Mouse (Mus musculus): ENCODE data around the gene Ptprcap. TPM values are rescaled to one million over a fixed set of nuclear protein-coding genes. Genes with fewer than 3 reads are reported as not detected.

Ptprcap gene
- polyA plus RNA-seq, 1 experiment from 2014 or later = 0.63 TPM

DNA sequence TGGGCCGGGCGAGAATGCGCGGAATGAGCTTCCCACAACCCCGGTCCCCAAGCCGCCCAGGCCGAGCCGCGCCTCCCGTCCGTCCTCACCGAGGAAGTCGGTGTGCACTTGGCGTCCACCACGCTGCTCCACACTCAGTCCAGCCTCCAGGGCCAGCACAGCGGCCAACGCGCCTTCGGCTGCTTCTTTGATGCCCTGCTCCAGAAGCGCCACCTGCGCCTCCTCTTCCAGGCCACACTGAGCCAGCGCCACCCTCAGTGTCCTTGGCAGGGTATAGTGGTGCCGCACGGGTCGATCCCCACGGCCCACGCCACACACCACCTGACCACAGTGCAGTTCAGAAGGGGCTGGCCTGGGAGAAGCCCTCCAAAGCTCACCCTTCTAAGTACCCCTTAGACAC lies 16.4 kb downstream of the Ptprcap start:
- Histone ChIP-seq H3K9me3 (ENCODE audit: control insufficient read depth, low read length) (no peaks in the 10 kb centered on the region), H3K4me1 (ENCODE audit: control insufficient read depth, insufficient read depth, low read depth, low read length) (peaks cover 5% of the 10 kb centered on the region), H3K9ac (ENCODE audit: low read depth, low read length) (peak overlapping the region; percentile 89), H3K4me3 (ENCODE audit: low read length) (peak overlapping the region; percentile 53), H3K27me3 (replicated peaks; ENCODE audit: control insufficient read depth, insufficient read depth, low read length) (no peaks in the 10 kb centered on the region), H3K27ac (ENCODE audit: low read depth, low read length) (peak overlapping the region; percentile 94), H3K36me3 (ENCODE audit: control insufficient read depth, insufficient read depth, low read length) (no peaks in the 10 kb centered on the region), H3K4me2 (ENCODE audit: low read length) (peak overlapping the region; percentile 94)
- 4% methylated on average over 25 of the region's 27 CpGs for WGBS
- ATAC-seq = peak; percentile 55

DNA sequence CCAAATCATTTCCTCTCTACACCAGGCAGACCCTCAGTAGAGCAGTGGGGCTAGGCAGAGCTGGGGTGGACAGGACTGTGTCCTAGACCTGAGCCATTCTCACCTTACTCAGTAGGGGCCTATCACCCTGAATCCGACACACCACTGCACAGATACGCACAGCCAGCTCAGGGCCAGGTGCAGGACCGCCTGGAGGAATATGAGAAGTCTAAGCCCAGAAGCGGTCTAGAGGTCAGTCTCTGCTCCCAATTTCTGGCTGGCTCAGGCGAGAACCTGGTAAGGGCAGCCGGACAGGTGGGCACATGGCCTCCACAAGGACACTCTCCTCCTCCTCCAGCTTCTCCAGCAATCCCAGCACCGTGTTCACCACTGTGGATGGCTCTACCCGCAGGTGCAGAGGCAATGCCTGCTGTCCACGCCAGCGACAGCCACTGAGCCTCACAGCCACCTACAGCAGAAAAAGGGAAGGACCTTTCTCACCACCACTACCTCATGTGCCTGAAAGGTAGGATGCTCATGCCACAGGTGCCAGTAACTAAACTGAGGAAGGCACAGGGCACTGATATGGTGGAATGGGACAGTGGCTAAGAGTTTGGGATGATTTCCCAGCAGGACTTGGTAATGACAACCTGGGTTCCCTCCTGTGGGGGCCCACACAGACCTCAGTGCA lies 17.5 kb downstream of the Ptprcap start:
- 90% methylated on average over 10 of the region's 10 CpGs for WGBS

DNA sequence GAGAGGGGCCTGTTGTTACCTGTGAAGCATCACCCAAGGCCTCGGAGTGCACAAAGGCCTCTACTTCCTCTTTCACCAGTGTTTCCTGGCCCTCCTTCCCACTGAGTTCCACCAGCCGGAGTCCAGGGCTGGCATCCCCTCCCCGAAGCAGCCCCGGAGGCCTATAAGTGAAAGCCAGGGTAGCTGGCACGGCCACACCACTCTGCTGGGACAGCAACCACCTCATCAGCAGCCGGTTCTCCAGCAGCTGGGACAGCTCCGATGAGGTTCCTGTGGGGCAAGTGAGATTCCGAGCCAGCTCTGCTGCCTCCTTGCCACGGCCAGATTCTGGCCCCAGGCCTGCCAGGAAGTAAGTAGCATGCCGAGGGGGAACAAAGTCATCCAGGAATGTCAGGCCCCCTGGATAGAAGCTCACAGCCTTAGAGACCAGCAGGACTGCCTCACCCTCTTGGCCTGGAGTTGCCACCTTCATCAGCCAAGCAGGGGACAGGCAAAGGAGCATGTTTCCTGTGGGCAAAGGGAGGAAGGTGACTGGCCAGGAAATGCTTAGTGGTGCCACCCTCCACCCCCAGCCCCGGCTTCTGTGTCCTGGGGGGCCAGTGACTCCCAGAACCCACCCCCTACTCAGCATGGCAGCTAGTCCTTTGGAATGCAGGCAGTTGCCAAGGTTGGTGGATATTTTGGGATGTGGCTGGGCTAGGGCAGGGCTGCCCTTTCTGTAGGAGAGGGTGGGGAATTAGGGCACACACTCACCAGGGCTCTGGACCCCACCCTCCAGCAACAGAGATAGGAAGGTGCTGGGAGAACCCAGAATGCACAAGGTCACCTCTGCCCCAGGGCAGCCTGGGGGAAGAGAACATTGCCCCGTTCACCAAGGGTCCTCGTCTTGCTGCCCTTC lies 18.2 kb downstream of the Ptprcap start:
- Histone ChIP-seq H3K27ac (ENCODE audit: low read depth, low read length) (no peak overlapping the region), H3K9ac (ENCODE audit: low read depth, low read length) (peak overlapping the region; percentile 38), H3K4me3 (ENCODE audit: low read length) (no peak overlapping the region), H3K4me2 (ENCODE audit: low read length) (no peak overlapping the region; the same call in 1 of the 2 replicates), H3K36me3 (ENCODE audit: control insufficient read depth, insufficient read depth, low read length) (no peaks in the 10 kb centered on the region), H3K27me3 (replicated peaks; ENCODE audit: control insufficient read depth, insufficient read depth, low read length) (no peaks in the 10 kb centered on the region), H3K4me1 (ENCODE audit: control insufficient read depth, insufficient read depth, low read depth, low read length) (peaks cover 11% of the 10 kb centered on the region), H3K9me3 (ENCODE audit: control insufficient read depth, low read length) (no peaks in the 10 kb centered on the region)
- WGBS = 64% methylated on average over 13 of the region's 13 CpGs
- ATAC-seq = no peak

More for the DNA sequence above, 17.5 kb downstream of the Ptprcap start:
- Histone ChIP-seq H3K9ac (ENCODE audit: low read depth, low read length) (no peak overlapping the region), H3K27me3 (replicated peaks; ENCODE audit: control insufficient read depth, insufficient read depth, low read length) (no peaks in the 10 kb centered on the region), H3K4me1 (ENCODE audit: control insufficient read depth, insufficient read depth, low read depth, low read length) (peaks cover 11% of the 10 kb centered on the region), H3K9me3 (ENCODE audit: control insufficient read depth, low read length) (no peaks in the 10 kb centered on the region), H3K4me2 (ENCODE audit: low read length) (no peak overlapping the region), H3K27ac (ENCODE audit: low read depth, low read length) (no peak overlapping the region), H3K4me3 (ENCODE audit: low read length) (no peak overlapping the region), H3K36me3 (ENCODE audit: control insufficient read depth, insufficient read depth, low read length) (no peaks in the 10 kb centered on the region)
- no peak for ATAC-seq

DNA sequence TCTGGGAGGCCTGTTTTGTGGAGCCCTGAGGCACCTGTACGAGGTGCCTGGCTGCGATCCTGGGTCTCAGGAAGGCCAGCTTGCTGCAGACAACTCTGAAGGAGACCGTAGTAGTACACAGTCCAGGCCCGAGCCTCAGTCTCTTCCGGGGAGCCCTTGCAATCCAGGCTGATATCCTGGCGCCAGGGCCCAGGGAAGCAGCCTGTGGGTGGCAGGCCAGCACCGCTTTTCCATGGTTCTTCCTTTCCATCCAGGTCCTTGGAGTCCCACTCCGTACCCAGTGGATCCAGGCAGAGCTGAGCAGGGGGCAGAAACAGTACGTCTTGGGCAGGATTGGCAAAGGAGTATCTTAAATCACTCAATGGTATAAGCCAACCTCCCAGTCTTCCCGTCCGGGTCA lies 19.5 kb downstream of the Ptprcap start:
- H3K4me2 ChIP-seq (ENCODE audit: low read length) = no peak overlapping the region
- no peak overlapping the region for H3K27ac ChIP-seq (ENCODE audit: low read depth, low read length)
- no peak overlapping the region; the same call in 1 of the 2 replicates for H3K9ac ChIP-seq (ENCODE audit: low read depth, low read length)
- no peak overlapping the region for H3K4me3 ChIP-seq (ENCODE audit: low read length)
- WGBS = 61% methylated on average over 11 of the region's 11 CpGs
- peaks cover 11% of the 10 kb centered on the region for H3K4me1 ChIP-seq (ENCODE audit: control insufficient read depth, insufficient read depth, low read depth, low read length)
- ATAC-seq = no peak
- H3K36me3 ChIP-seq (ENCODE audit: control insufficient read depth, insufficient read depth, low read length) = no peaks in the 10 kb centered on the region
- H3K27me3 ChIP-seq (replicated peaks; ENCODE audit: control insufficient read depth, insufficient read depth, low read length) = no peaks in the 10 kb centered on the region
- H3K9me3 ChIP-seq (ENCODE audit: control insufficient read depth, low read length) = no peaks in the 10 kb centered on the region

DNA sequence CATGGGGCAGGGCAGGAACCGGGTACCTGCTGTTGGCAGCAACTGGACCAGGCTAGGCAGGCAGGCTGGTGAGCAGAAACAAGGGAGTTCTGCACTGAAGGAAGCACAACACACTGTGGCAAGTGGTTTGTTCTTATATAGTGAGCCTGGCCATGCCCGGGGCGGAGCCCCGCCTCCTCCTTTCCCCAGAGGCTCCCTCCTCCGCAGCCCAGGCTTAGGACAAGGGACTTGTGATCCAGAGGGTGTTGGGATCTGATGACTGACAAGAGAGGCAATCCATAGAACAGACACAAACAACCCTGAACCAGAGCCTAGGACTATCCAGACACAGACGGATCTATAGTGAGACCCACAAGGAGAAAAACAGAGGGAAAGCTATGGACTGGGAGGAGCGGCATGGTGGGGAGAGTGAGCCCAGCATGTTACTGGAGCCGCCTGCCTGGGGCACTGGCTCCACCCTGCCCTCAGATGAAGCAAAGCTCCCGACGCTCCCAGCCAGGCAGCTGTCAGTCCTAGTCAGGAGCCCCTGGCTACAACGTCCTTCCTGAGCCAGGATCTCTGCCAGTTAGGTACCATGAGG lies 22.1 kb downstream of the Ptprcap start, which contains the start of gene Carns1:
Gene Carns1, minus strand, starts transcription at position 112 of the 580 bp plus-strand sequence.
- Histone ChIP-seq H3K27me3 (replicated peaks; ENCODE audit: control insufficient read depth, insufficient read depth, low read length) (no peaks in the 10 kb centered on the region), H3K4me3 (ENCODE audit: low read length) (no peak within 1 kb of the TSS), H3K4me1 (ENCODE audit: control insufficient read depth, insufficient read depth, low read depth, low read length) (peaks cover 6% of the 10 kb centered on the region), H3K36me3 (ENCODE audit: control insufficient read depth, insufficient read depth, low read length) (no peaks in the 10 kb centered on the region), H3K9ac (ENCODE audit: low read depth, low read length) (peak within 1 kb of the TSS; percentile 35; the same call in 1 of the 2 replicates), H3K27ac (ENCODE audit: low read depth, low read length) (no peak within 1 kb of the TSS), H3K9me3 (ENCODE audit: control insufficient read depth, low read length) (no peaks in the 10 kb centered on the region), H3K4me2 (ENCODE audit: low read length) (peak within 1 kb of the TSS; percentile 37)
- WGBS = 6% methylated on average over 11 of the region's 11 CpGs
- ATAC-seq = no peak

DNA sequence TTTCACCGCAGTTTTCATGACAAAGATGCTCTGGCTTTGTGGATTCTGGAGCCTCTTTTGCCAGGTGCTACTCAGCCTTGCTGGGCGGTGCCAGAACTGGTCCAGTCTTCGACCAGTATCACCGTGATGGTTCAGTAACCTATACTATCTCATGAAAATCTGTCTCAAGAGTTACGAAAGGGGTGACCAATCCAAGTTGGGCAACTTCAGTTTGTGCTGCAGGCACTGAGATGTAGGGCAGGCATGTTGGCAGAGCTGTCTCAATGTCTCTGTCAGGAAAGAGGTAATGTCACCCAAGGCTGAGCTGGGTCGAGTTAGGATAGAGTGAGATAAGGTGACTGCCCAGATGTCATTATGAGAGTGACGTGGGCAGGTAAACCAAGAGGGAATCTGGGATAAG lies 27.0 kb downstream of the Ptprcap start:
- H3K9ac ChIP-seq (ENCODE audit: low read depth, low read length) = no peak overlapping the region
- no peak for ATAC-seq
- H3K4me3 ChIP-seq (ENCODE audit: low read length) = no peak overlapping the region
- H3K9me3 ChIP-seq (ENCODE audit: control insufficient read depth, low read length) = no peaks in the 10 kb centered on the region
- no peaks in the 10 kb centered on the region for H3K36me3 ChIP-seq (ENCODE audit: control insufficient read depth, insufficient read depth, low read length)
- H3K4me1 ChIP-seq (ENCODE audit: control insufficient read depth, insufficient read depth, low read depth, low read length) = peaks cover 7% of the 10 kb centered on the region
- no peaks in the 10 kb centered on the region for H3K27me3 ChIP-seq (replicated peaks; ENCODE audit: control insufficient read depth, insufficient read depth, low read length)
- H3K27ac ChIP-seq (ENCODE audit: low read depth, low read length) = no peak overlapping the region
- no peak overlapping the region for H3K4me2 ChIP-seq (ENCODE audit: low read length)
- WGBS = 92% methylated on average over 7 of the region's 7 CpGs

DNA sequence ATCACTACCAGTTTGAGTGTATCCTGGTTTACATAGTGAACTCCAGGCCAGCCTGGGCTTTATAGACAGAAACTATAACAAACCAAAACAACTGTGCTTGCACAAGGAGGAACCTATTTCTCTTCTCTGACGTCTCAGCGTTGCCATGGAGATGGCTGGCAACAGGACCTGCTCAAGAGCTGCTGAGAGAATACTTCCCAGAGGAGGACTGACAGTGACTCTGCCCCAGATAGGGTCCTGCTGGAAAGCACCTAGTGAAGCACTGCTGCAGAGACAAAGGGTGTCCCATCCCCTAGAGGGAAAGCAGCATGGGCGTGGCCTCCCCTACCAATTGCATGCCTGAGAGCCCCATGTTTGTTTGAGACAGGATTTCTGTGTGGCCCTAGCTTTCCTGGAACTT lies 28.5 kb downstream of the Ptprcap start:
- H3K4me1 ChIP-seq (ENCODE audit: control insufficient read depth, insufficient read depth, low read depth, low read length) = peaks cover 5% of the 10 kb centered on the region
- H3K9me3 ChIP-seq (ENCODE audit: control insufficient read depth, low read length) = no peaks in the 10 kb centered on the region
- no peak overlapping the region for H3K27ac ChIP-seq (ENCODE audit: low read depth, low read length)
- no peak overlapping the region for H3K4me2 ChIP-seq (ENCODE audit: low read length)
- H3K36me3 ChIP-seq (ENCODE audit: control insufficient read depth, insufficient read depth, low read length) = no peaks in the 10 kb centered on the region
- peak; percentile 72 for ATAC-seq
- no peak overlapping the region for H3K9ac ChIP-seq (ENCODE audit: low read depth, low read length)
- H3K4me3 ChIP-seq (ENCODE audit: low read length) = no peak overlapping the region
- H3K27me3 ChIP-seq (replicated peaks; ENCODE audit: control insufficient read depth, insufficient read depth, low read length) = no peaks in the 10 kb centered on the region
- WGBS = 33% methylated on average over 3 of the region's 3 CpGs

DNA sequence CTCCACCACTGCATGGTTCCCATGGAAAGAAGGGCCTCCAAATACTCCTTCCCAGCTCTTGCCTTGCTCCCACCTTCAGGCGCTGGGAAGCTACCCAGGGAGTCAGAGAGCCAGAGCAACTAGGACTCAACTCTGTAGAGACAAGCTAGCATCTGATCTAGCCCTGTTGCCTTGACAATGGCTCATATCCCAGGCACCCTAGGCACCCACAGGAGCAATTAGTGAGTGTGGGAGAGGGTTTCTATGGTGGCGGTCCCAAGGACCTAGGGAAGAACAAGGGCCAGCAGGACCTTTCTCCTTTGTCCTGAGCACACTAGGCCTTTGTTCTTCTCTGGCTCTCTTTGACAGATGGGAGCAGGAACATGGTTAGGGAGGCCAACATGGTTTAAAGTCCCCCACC lies 30.3 kb downstream of the Ptprcap start:
- no peak for ATAC-seq
- 68% methylated on average over 2 of the region's 2 CpGs for WGBS

More for the DNA sequence above, 30.3 kb downstream of the Ptprcap start:
- Histone ChIP-seq H3K9ac (ENCODE audit: low read depth, low read length) (no peak overlapping the region), H3K9me3 (ENCODE audit: control insufficient read depth, low read length) (no peaks in the 10 kb centered on the region), H3K4me1 (ENCODE audit: control insufficient read depth, insufficient read depth, low read depth, low read length) (peaks cover 5% of the 10 kb centered on the region), H3K4me2 (ENCODE audit: low read length) (no peak overlapping the region), H3K4me3 (ENCODE audit: low read length) (no peak overlapping the region), H3K27ac (ENCODE audit: low read depth, low read length) (no peak overlapping the region), H3K27me3 (replicated peaks; ENCODE audit: control insufficient read depth, insufficient read depth, low read length) (no peaks in the 10 kb centered on the region), H3K36me3 (ENCODE audit: control insufficient read depth, insufficient read depth, low read length) (no peaks in the 10 kb centered on the region)
